Comparison of ENCODE assay signal across 8 mouse cellular contexts in the genomic region with DNA sequence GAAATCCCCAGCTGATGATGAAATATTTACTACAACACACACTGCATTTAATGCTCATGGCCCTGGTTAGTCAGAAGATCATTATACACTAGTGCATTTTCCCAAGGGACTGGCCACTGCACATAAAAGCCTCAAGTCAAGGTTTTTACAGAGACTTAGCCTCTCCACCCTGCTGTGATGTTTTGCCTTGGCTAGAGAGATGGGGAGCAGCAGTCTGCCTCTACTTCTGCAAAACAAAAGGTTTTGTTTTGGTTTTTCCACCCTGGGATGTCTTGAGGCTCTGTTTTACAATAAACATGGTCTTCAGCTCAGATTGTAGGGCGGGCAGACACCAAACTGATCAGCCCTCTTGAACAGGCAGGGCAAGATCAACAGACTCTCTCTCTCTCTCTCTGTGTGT.
DNase-seq lines count a peak whose midpoint lies in the region; ATAC-seq lines count a peak whose summit lies in the region.
"Not testable (repeated sequence)": the region's sequence is repeated elsewhere in the genome, so short reads cannot be mapped to it uniquely, and the experiment has no call there.

No protein-coding gene starts in this region.

- not testable (repeated sequence) for H3K4me2 ChIP-seq in hindbrain, embryonic 13.5 days

- not testable (repeated sequence) for H3K36me3 ChIP-seq in hindbrain, embryonic 13.5 days

- H3K4me3 ChIP-seq in hindbrain, embryonic 13.5 days: not testable (repeated sequence)

- H3K27me3 ChIP-seq in hindbrain, embryonic 13.5 days: not testable (repeated sequence)

- not testable (repeated sequence) for H3K9ac ChIP-seq in hindbrain, embryonic 13.5 days

- not testable (repeated sequence) for H3K9me3 ChIP-seq in hindbrain, embryonic 13.5 days

- ATAC-seq in hindbrain, embryonic 13.5 days (ENCODE audit: low FRiP score): 0 out of 2 replicates have a peak, but pooled peaks have one; percentile 43

- WGBS in hindbrain, embryonic 13.5 days: 25% methylated on average over 1 of the region's 1 CpGs

- not testable (repeated sequence) for H3K27ac ChIP-seq in hindbrain, embryonic 13.5 days

- peak; percentile 3 to 13 for DNase-seq in B cell, adult 2 months
- peak; percentile 7 to 39 for DNase-seq in adrenal gland, adult (ENCODE audit: inconsistent age in 2 of 2, low spot score in 1 of 2)
- peak; percentile 5 for DNase-seq in gastrocnemius, adult 18-20 months (ENCODE audit: low spot score)
- peak; percentile 2 for DNase-seq in layer of hippocampus, adult 9-11 months
- peak; percentile 1 for DNase-seq in lung, postnatal 25 days (ENCODE audit: low spot score)
- DNase-seq in right cerebral cortex, postnatal 25 days: peak; percentile 3
- peak; percentile 10 for DNase-seq in thymus, postnatal 14 days

- H3K4me1 ChIP-seq in hindbrain, embryonic 13.5 days (replicated peaks): not testable (repeated sequence)
